Comparison of ENCODE assay signal across 8 mouse cellular contexts in the genomic region with DNA sequence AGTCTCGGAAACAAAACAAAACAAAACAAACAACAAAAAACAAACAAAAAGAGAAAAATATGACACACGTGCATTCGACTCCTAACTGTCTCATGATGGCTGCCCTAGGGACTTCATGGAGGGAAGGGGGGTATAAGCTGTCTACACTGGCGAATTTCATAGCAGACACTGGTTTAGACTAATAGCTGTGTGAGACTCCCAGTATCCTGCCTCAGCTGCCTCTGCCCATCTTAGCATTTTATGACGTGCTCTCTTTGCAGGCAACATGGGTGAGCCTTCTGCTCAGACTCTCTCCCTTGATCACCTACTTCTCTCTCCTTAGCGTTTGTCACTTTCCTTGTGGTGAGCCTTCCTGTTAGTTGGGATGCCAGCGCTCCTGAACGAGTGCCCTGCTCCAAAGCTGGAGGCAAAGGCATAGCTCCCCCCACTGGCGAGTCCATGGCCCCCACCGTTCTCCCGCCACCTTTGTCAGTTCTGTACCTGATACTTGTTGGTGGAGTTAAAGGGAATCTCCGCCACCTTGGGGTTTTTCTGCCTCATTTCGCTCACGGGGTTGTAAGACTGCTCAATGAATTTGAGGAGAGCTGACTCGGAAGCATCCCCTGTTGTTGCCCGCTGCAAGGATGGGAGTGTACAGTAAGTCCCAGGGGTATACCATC. TPM values are rescaled to one million over a fixed set of nuclear protein-coding genes. Genes with fewer than 3 reads are reported as not detected.
A peak's percentile ranks its signal among the peaks of the same experiment; 100 is the strongest.
DNase-seq lines count a peak whose midpoint lies in the region; ATAC-seq and TF ChIP-seq lines count a peak whose summit lies in the region.
"Had no signal": no experiment of that assay in that cellular context is flagged by ENCODE, and none has a peak within 500 bp of the region (broad histone marks: within the 10 kb centered on the region; RNA-seq: fewer than 3 reads in every experiment).

No protein-coding gene starts in this region.

- no peak overlapping the region for H3K27ac ChIP-seq in midbrain, postnatal 0 days (ENCODE audit: low read depth, low read length)
- no peak overlapping the region for H3K27ac ChIP-seq in midbrain, embryonic 15.5 days
- H3K27ac ChIP-seq in forebrain, postnatal 0 days (ENCODE audit: low read depth, low read length), result no peak overlapping the region
- H3K27ac ChIP-seq in limb, embryonic 11.5 days (replicated peaks; ENCODE audit: low read depth, low read length), result no peak overlapping the region
- H3K27ac ChIP-seq: limb, embryonic 15.5 days had no signal

- no peaks in the 10 kb centered on the region for H3K36me3 ChIP-seq in midbrain, postnatal 0 days (ENCODE audit: insufficient read depth, low read length)
- no peaks in the 10 kb centered on the region for H3K36me3 ChIP-seq in midbrain, embryonic 15.5 days (replicated peaks)
- H3K36me3 ChIP-seq in forebrain, postnatal 0 days (ENCODE audit: insufficient read depth), result no peaks in the 10 kb centered on the region
- H3K36me3 ChIP-seq in limb, embryonic 11.5 days (ENCODE audit: control insufficient read depth, insufficient read depth, low read length), result no peaks in the 10 kb centered on the region
- H3K36me3 ChIP-seq: limb, embryonic 15.5 days had no signal

- H3K4me1 ChIP-seq in midbrain, postnatal 0 days (ENCODE audit: insufficient read depth, low read length), result no peaks in the 10 kb centered on the region
- no peaks in the 10 kb centered on the region for H3K4me1 ChIP-seq in midbrain, embryonic 15.5 days
- no peaks in the 10 kb centered on the region for H3K4me1 ChIP-seq in forebrain, postnatal 0 days (ENCODE audit: insufficient read depth)
- H3K4me1 ChIP-seq in limb, embryonic 11.5 days (ENCODE audit: control insufficient read depth, insufficient read depth, low read length), result no peaks in the 10 kb centered on the region

- no peak for ATAC-seq in midbrain, postnatal 0 days (ENCODE audit: low FRiP score)
- ATAC-seq in midbrain, embryonic 15.5 days (replicated peaks), result no peak
- no peak for ATAC-seq in forebrain, postnatal 0 days
- ATAC-seq in limb, embryonic 11.5 days (ENCODE audit: insufficient number of reproducible peaks, low FRiP score, low TSS enrichment, low read depth), result no peak

- DNase-seq in midbrain, postnatal 0 days (ENCODE audit: low spot score), result no peak
- peak; percentile 44 to 61 for DNase-seq in cerebellum, postnatal 14 days
- DNase-seq in forebrain, postnatal 0 days, result no peak
- peak; percentile 32 for DNase-seq in limb, embryonic 11.5 days (ENCODE audit: low spot score)
- no peak for DNase-seq in spleen, postnatal 36 days (ENCODE audit: low spot score in 2 of 2)
- DNase-seq in layer of hippocampus, postnatal 36 days, result no peak

- no peak overlapping the region for H3K9ac ChIP-seq in midbrain, postnatal 0 days (replicated peaks; ENCODE audit: low read length, poor library complexity, severe bottlenecking)
- H3K9ac ChIP-seq in midbrain, embryonic 15.5 days, result no peak overlapping the region
- H3K9ac ChIP-seq in forebrain, postnatal 0 days, result no peak overlapping the region
- no peak overlapping the region for H3K9ac ChIP-seq in limb, embryonic 11.5 days (ENCODE audit: low read length)
- H3K9ac ChIP-seq: limb, embryonic 15.5 days had no signal

- no peak overlapping the region for H3K4me3 ChIP-seq in midbrain, postnatal 0 days (ENCODE audit: low read depth, low read length)
- H3K4me3 ChIP-seq in midbrain, embryonic 15.5 days, result no peak overlapping the region
- no peak overlapping the region for H3K4me3 ChIP-seq in forebrain, postnatal 0 days (ENCODE audit: low read depth, low read length)
- H3K4me3 ChIP-seq in limb, embryonic 11.5 days (ENCODE audit: low read depth, low read length), result no peak overlapping the region
- H3K4me3 ChIP-seq: limb, embryonic 15.5 days had no signal

- TF ChIP-seq CTCF in midbrain, postnatal 0 days (IDR thresholded peaks at IDR 0.05), result peak; percentile 29
- peak; percentile 27 for TF ChIP-seq CTCF in forebrain, postnatal 0 days (IDR thresholded peaks at IDR 0.05; ENCODE audit: low read depth)

- H3K27me3 ChIP-seq in midbrain, postnatal 0 days (ENCODE audit: insufficient read depth, low read length), result no peaks in the 10 kb centered on the region
- H3K27me3 ChIP-seq in midbrain, embryonic 15.5 days (replicated peaks), result no peaks in the 10 kb centered on the region
- H3K27me3 ChIP-seq in forebrain, postnatal 0 days (ENCODE audit: insufficient read depth, low read length), result no peaks in the 10 kb centered on the region
- H3K27me3 ChIP-seq in limb, embryonic 11.5 days (ENCODE audit: control insufficient read depth, insufficient read depth, low read length), result peaks cover 12% of the 10 kb centered on the region; the same call in 1 of the 2 replicates

- 31% methylated on average over 16 of the region's 16 CpGs for WGBS in midbrain, postnatal 0 days
- WGBS in midbrain, embryonic 15.5 days, result 34% methylated on average over 16 of the region's 16 CpGs
- WGBS in forebrain, postnatal 0 days, result 32% methylated on average over 16 of the region's 16 CpGs
- 25% methylated on average over 16 of the region's 16 CpGs for WGBS in limb, embryonic 11.5 days

- no peak overlapping the region for H3K4me2 ChIP-seq in midbrain, postnatal 0 days (ENCODE audit: low read depth, low read length, poor library complexity, severe bottlenecking)
- no peak overlapping the region for H3K4me2 ChIP-seq in midbrain, embryonic 15.5 days
- no peak overlapping the region for H3K4me2 ChIP-seq in forebrain, postnatal 0 days (ENCODE audit: low read depth)
- no peak overlapping the region for H3K4me2 ChIP-seq in limb, embryonic 11.5 days (ENCODE audit: low read depth, severe bottlenecking)

- H3K9me3 ChIP-seq in midbrain, postnatal 0 days (ENCODE audit: low read length), result no peaks in the 10 kb centered on the region
- H3K9me3 ChIP-seq in midbrain, embryonic 15.5 days, result no peaks in the 10 kb centered on the region
- H3K9me3 ChIP-seq in forebrain, postnatal 0 days (ENCODE audit: low read length), result no peaks in the 10 kb centered on the region
- no peaks in the 10 kb centered on the region for H3K9me3 ChIP-seq in limb, embryonic 11.5 days (ENCODE audit: control insufficient read depth, low read length)
- H3K9me3 ChIP-seq: limb, embryonic 15.5 days had no signal

RNA-seq across cellular contexts. Expression of a gene that starts 14.5 kb away (rescaled TPM):
- total RNA-seq in midbrain, postnatal 0 days (2014; rRNA removed), result 0.05 and 0.14 TPM in 2 replicates
- 0.05 TPM in 1 of 2 replicates, not detected in the other for polyA plus RNA-seq in midbrain, postnatal 0 days (2015; fragmentation: Nextera tagmentation; extraction: Ambion mirVana)
- 0.05 TPM in 1 of 2 replicates, not detected in the other for polyA plus RNA-seq in midbrain, embryonic 15.5 days (2015; fragmentation: Nextera tagmentation; extraction: Ambion mirVana)
- not detected in 2 replicates for total RNA-seq in forebrain, postnatal 0 days (2014; rRNA removed)
- polyA plus RNA-seq in forebrain, postnatal 0 days (2015; fragmentation: Nextera tagmentation; extraction: Ambion mirVana), result not detected in 2 replicates
- not detected in 2 replicates for polyA plus RNA-seq in limb, embryonic 11.5 days (2014; fragmentation: Nextera tagmentation; extraction: Ambion mirVana)
- total RNA-seq in layer of hippocampus, postnatal 36 days (2021), result not detected
- polyA plus RNA-seq: limb, embryonic 15.5 days had no signal

RNA-seq across cellular contexts. Expression of a gene that starts 17.8 kb away (rescaled TPM):
- total RNA-seq in midbrain, postnatal 0 days (2014; rRNA removed), result 114 and 115 TPM in 2 replicates
- polyA plus RNA-seq in midbrain, postnatal 0 days (2015; fragmentation: Nextera tagmentation; extraction: Ambion mirVana), result 79.6 and 88.8 TPM in 2 replicates
- polyA plus RNA-seq in midbrain, embryonic 15.5 days (2015; fragmentation: Nextera tagmentation; extraction: Ambion mirVana), result 66.2 and 77.2 TPM in 2 replicates
- total RNA-seq in forebrain, postnatal 0 days (2014; rRNA removed), result 117 and 136 TPM in 2 replicates
- 110 and 113 TPM in 2 replicates for polyA plus RNA-seq in forebrain, postnatal 0 days (2015; fragmentation: Nextera tagmentation; extraction: Ambion mirVana)
- polyA plus RNA-seq in limb, embryonic 11.5 days (2014; fragmentation: Nextera tagmentation; extraction: Ambion mirVana), result 31.9 and 35.4 TPM in 2 replicates
- total RNA-seq in layer of hippocampus, postnatal 36 days (2021), result 100 to 1,000 TPM; 256 to 272 TPM

RNA-seq across cellular contexts. Expression of a gene that starts 24.0 kb away (rescaled TPM):
- total RNA-seq in midbrain, postnatal 0 days (2014; rRNA removed), result 0.99 TPM in 1 of 2 replicates, not detected in the other
- polyA plus RNA-seq in midbrain, postnatal 0 days (2015; fragmentation: Nextera tagmentation; extraction: Ambion mirVana), result 1.3 and 2.2 TPM in 2 replicates
- polyA plus RNA-seq in midbrain, embryonic 15.5 days (2015; fragmentation: Nextera tagmentation; extraction: Ambion mirVana), result 1.7 and 2.7 TPM in 2 replicates
- 0.76 and 2.2 TPM in 2 replicates for total RNA-seq in forebrain, postnatal 0 days (2014; rRNA removed)
- polyA plus RNA-seq in forebrain, postnatal 0 days (2015; fragmentation: Nextera tagmentation; extraction: Ambion mirVana), result 3.3 and 3.5 TPM in 2 replicates
- polyA plus RNA-seq in limb, embryonic 11.5 days (2014; fragmentation: Nextera tagmentation; extraction: Ambion mirVana), result 1.6 and 2.2 TPM in 2 replicates
- under 1 TPM in 1 of 2 experiments, not detected in 1; 0.87 TPM for total RNA-seq in layer of hippocampus, postnatal 36 days (2021)

RNA-seq across cellular contexts. Expression of a gene that starts 37.1 kb away (rescaled TPM):
- 311 and 342 TPM in 2 replicates for total RNA-seq in midbrain, postnatal 0 days (2014; rRNA removed)
- 501 and 555 TPM in 2 replicates for polyA plus RNA-seq in midbrain, postnatal 0 days (2015; fragmentation: Nextera tagmentation; extraction: Ambion mirVana)
- polyA plus RNA-seq in midbrain, embryonic 15.5 days (2015; fragmentation: Nextera tagmentation; extraction: Ambion mirVana), result 437 and 473 TPM in 2 replicates
- 265 and 281 TPM in 2 replicates for total RNA-seq in forebrain, postnatal 0 days (2014; rRNA removed)
- polyA plus RNA-seq in forebrain, postnatal 0 days (2015; fragmentation: Nextera tagmentation; extraction: Ambion mirVana), result 412 and 475 TPM in 2 replicates
- 81.9 and 82.3 TPM in 2 replicates for polyA plus RNA-seq in limb, embryonic 11.5 days (2014; fragmentation: Nextera tagmentation; extraction: Ambion mirVana)
- 100 to 1,000 TPM; 418 to 426 TPM for total RNA-seq in layer of hippocampus, postnatal 36 days (2021)

RNA-seq across cellular contexts. Expression of a gene that starts 54.2 kb away (rescaled TPM):
- total RNA-seq in midbrain, postnatal 0 days (2014; rRNA removed), result 398 and 409 TPM in 2 replicates
- 94.4 and 100 TPM in 2 replicates for polyA plus RNA-seq in midbrain, postnatal 0 days (2015; fragmentation: Nextera tagmentation; extraction: Ambion mirVana)
- polyA plus RNA-seq in midbrain, embryonic 15.5 days (2015; fragmentation: Nextera tagmentation; extraction: Ambion mirVana), result 56.5 and 63.1 TPM in 2 replicates
- 213 and 294 TPM in 2 replicates for total RNA-seq in forebrain, postnatal 0 days (2014; rRNA removed)
- polyA plus RNA-seq in forebrain, postnatal 0 days (2015; fragmentation: Nextera tagmentation; extraction: Ambion mirVana), result 54.4 and 75.2 TPM in 2 replicates
- polyA plus RNA-seq in limb, embryonic 11.5 days (2014; fragmentation: Nextera tagmentation; extraction: Ambion mirVana), result 1.4 and 1.5 TPM in 2 replicates
- total RNA-seq in layer of hippocampus, postnatal 36 days (2021), result 100 to 1,000 TPM; 577 to 614 TPM

Comparison
In these comparisons a context has a peak if more than half of its experiments do, and no peak if none do; other contexts are left out.
1. DNase-seq: peak in cerebellum, postnatal 14 days (2 of 2) and limb, embryonic 11.5 days (single experiment); none in midbrain, postnatal 0 days (single experiment), forebrain, postnatal 0 days (single experiment), spleen, postnatal 36 days (0 of 2) and layer of hippocampus, postnatal 36 days (0 of 2).